Mouse (Mus musculus) kidney, adult 2 months (tissue): Measurements from ENCODE around the gene Cfap97. TPM values are rescaled to one million over a fixed set of nuclear protein-coding genes. Genes with fewer than 3 reads are reported as not detected.

Experiments used
- DNase-seq: peaks from one replicate; pipeline ENCODE4 v3.0.0; 2021
- H3K27ac ChIP-seq: fragments of 200-500 bp; 2 replicates; pipeline ENCODE4 v1.5.1; 2012; ENCODE audit warnings: low read depth, low read length, control low read depth, inconsistent platforms; ENCODE audit not compliant: insufficient read depth
- H3K27me3 ChIP-seq: fragments of 200-500 bp; replicated peaks from 2 replicates; pipeline ENCODE4 v1.6.1; 2012; ENCODE audit warnings: mild to moderate bottlenecking, moderate library complexity, low read length, inconsistent platforms; ENCODE audit not compliant: control insufficient read depth, insufficient read depth
- H3K36me3 ChIP-seq: fragments of 200-500 bp; 2 replicates; pipeline ENCODE4 v1.6.1; 2012; ENCODE audit warnings: mild to moderate bottlenecking, moderate library complexity, low read length, inconsistent platforms; ENCODE audit not compliant: control insufficient read depth, insufficient read depth
- H3K4me1 ChIP-seq: fragments of 200-500 bp; 2 replicates; pipeline ENCODE4 v1.6.1; 2011; ENCODE audit warnings: low read length; ENCODE audit not compliant: control insufficient read depth, insufficient read depth
- H3K4me3 ChIP-seq: fragments of 200-500 bp; 2 replicates; pipeline ENCODE4 v1.5.1; 2011; ENCODE audit warnings: mild to moderate bottlenecking, low read depth, low read length, control low read depth; ENCODE audit not compliant: insufficient read depth
- CTCF ChIP-seq: fragments of 200-500 bp; conservative IDR thresholded peaks from 2 replicates; pipeline ENCODE4 v1.5.1; 2011; ENCODE audit warnings: low read depth, mild to moderate bottlenecking, control low read depth, low read length, moderate library complexity, mixed read lengths; ENCODE audit not compliant: insufficient read depth, insufficient read length
- POLR2A ChIP-seq: fragments of 200-500 bp; IDR thresholded peaks from one replicate; pipeline ENCODE4 v1.6.1; 2011; ENCODE audit warnings: low read depth, low read length, control low read depth
- WGBS: fragments of 180-500 bp; shearing (Covaris S2); methylation state at CpG from one replicate; pipeline ENCODE4 v1.1.7; 2018; 5-methylcytosine and 5-hydroxymethylcytosine counted together
- polyA plus RNA-seq: library from polyadenylated mRNA; depleted of rRNA; stranded (reverse); fragments of >200 nt; gene quantifications from 2 replicates; pipeline ENCODE4 v1.2.3, GENCODE M21; 2012

Cfap97 gene
- polyA plus RNA-seq, 1 experiment: 7.4 TPM

- Histone ChIP-seq H3K36me3 (peaks cover 2% of the 10 kb centered on the region; the same call in 1 of the 2 replicates), H3K4me1 (no peaks in the 10 kb centered on the region), H3K27me3 (no peaks in the 10 kb centered on the region), H3K27ac (no peak overlapping the region), H3K4me3 (no peak overlapping the region)
- DNase-seq: no peak
- TF ChIP-seq CTCF (no peak), POLR2A (no peak)
- 87% methylated on average over 5 of the region's 5 CpGs for WGBS
Observed at GRCm38 (mm10) chr8:46197673-46198072, 46.1 kb downstream of the Cfap97 start.

GRCm38 (mm10) chr8:46202350-46202749 lies 50.8 kb downstream of the Cfap97 start:
- 94% methylated on average over 6 of the region's 6 CpGs for WGBS
- no peak for TF ChIP-seq POLR2A
- TF ChIP-seq CTCF: 0 out of 2 replicates have a peak, but pooled peaks have one; percentile 8
- Histone ChIP-seq H3K27ac (no peak overlapping the region), H3K4me3 (no peak overlapping the region), H3K36me3 (peaks cover 8% of the 10 kb centered on the region), H3K4me1 (no peaks in the 10 kb centered on the region; the same call in 1 of the 2 replicates), H3K27me3 (no peaks in the 10 kb centered on the region)
- DNase-seq: no peak

GRCm38 (mm10) chr8:46204301-46204700 lies 52.7 kb downstream of the Cfap97 start:
- peaks cover 7% of the 10 kb centered on the region for H3K4me1 ChIP-seq
- H3K27me3 ChIP-seq: no peaks in the 10 kb centered on the region
- H3K36me3 ChIP-seq: peaks cover 19% of the 10 kb centered on the region
- TF ChIP-seq POLR2A (no peak), CTCF (no peak)
- H3K4me3 ChIP-seq: no peak overlapping the region
- H3K27ac ChIP-seq: no peak overlapping the region
- WGBS: 74% methylated on average over 3 of the region's 3 CpGs
- DNase-seq: no peak

GRCm38 (mm10) chr8:46204974-46205640 lies 53.5 kb downstream of the Cfap97 start:
- Histone ChIP-seq H3K27ac (no peak overlapping the region), H3K36me3 (peaks cover 19% of the 10 kb centered on the region), H3K27me3 (no peaks in the 10 kb centered on the region), H3K4me3 (no peak overlapping the region), H3K4me1 (peaks cover 14% of the 10 kb centered on the region)
- TF ChIP-seq CTCF (no peak), POLR2A (no peak)
- whole genome bisulfite sequencing: 65% methylated on average over 9 of the region's 9 CpGs
- peak; percentile 7 for DNase-seq

GRCm38 (mm10) chr8:46206107-46206506 lies 54.5 kb downstream of the Cfap97 start:
- peaks cover 19% of the 10 kb centered on the region for H3K36me3 ChIP-seq
- no peak overlapping the region for H3K27ac ChIP-seq

GRCm38 (mm10) chr8:46208354-46208753 lies 56.8 kb downstream of the Cfap97 start:
- Histone ChIP-seq H3K27me3 (no peaks in the 10 kb centered on the region), H3K4me3 (peak overlapping the region; percentile 92), H3K4me1 (peaks cover 21% of the 10 kb centered on the region), H3K36me3 (peaks cover 19% of the 10 kb centered on the region), H3K27ac (no peak overlapping the region)
- TF ChIP-seq CTCF: no peak
- no peak for TF ChIP-seq POLR2A
- peak; percentile 24 for DNase-seq
- WGBS: 42% methylated on average over 12 of the region's 12 CpGs

More at GRCm38 (mm10) chr8:46206107-46206506, 54.5 kb downstream of the Cfap97 start:
- WGBS: 81% methylated on average over 6 of the region's 6 CpGs
- TF ChIP-seq CTCF: no peak
- no peak for TF ChIP-seq POLR2A
- Histone ChIP-seq H3K27me3 (no peaks in the 10 kb centered on the region), H3K4me1 (peaks cover 14% of the 10 kb centered on the region), H3K4me3 (no peak overlapping the region)
- no peak for DNase-seq

GRCm38 (mm10) chr8:46209057-46209456 lies 57.5 kb downstream of the Cfap97 start:
- peaks cover 19% of the 10 kb centered on the region for H3K36me3 ChIP-seq
- no peaks in the 10 kb centered on the region for H3K27me3 ChIP-seq
- H3K4me3 ChIP-seq: peak overlapping the region; percentile 92
- no peak overlapping the region for H3K27ac ChIP-seq
- TF ChIP-seq POLR2A (no peak), CTCF (no peak)
- WGBS: 53% methylated on average over 15 of the region's 15 CpGs
- H3K4me1 ChIP-seq: peaks cover 21% of the 10 kb centered on the region
- peak; percentile 22 for DNase-seq
